ENCODE assay signal across 11 mouse cellular contexts in the genomic region with DNA sequence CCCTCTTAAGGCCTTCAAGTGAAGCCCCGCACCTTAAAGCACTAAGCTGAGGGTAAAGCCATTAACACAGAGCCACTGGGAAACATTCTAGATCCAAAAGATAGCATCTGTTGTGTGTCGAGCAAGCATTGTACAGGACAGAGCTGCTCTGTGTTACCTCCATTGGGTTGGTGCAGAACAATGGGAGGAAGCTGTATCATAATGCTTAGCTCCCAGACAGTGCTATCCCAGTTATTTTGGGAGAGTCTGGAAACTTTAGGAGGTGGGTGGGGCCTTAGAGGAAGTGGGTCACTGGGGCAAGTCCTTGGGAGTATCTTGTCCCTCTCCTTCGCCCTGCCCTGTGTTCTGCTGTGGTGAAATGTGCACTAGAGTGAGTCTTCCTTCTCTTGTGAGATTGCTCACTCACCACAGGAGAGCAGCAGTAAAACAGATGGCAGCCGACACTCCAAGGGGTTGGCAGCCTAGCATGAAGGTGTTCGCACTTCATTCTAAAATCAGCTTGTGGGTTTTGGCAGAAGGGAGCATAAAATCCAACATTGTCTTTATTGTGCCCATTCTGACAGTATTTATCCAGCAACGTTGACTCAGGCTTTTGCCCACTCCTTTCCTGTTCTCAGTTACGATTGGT. TPM values are rescaled to one million over a fixed set of nuclear protein-coding genes. Genes with fewer than 3 reads are reported as not detected.
DNase-seq lines count a peak whose midpoint lies in the region; ATAC-seq and TF ChIP-seq lines count a peak whose summit lies in the region.
"Had no signal": no experiment of that assay in that cellular context is flagged by ENCODE, and none has a peak within 500 bp of the region (broad histone marks: within the 10 kb centered on the region; RNA-seq: fewer than 3 reads in every experiment).

No protein-coding gene starts in this region.

- no peaks in the 10 kb centered on the region for H3K9me3 ChIP-seq in forebrain, embryonic 14.5 days (replicated peaks; ENCODE audit: control insufficient read depth, low read length)
- no peaks in the 10 kb centered on the region for H3K9me3 ChIP-seq in forebrain, embryonic 12.5 days
- no peaks in the 10 kb centered on the region for H3K9me3 ChIP-seq in kidney, postnatal 0 days (replicated peaks; ENCODE audit: low read length)
- H3K9me3 ChIP-seq: embryonic facial prominence, embryonic 10.5 days; limb, embryonic 13.5 days had no signal

- 85% methylated on average over 7 of the region's 7 CpGs for WGBS in forebrain, embryonic 14.5 days
- WGBS in forebrain, embryonic 12.5 days, result 92% methylated on average over 7 of the region's 7 CpGs
- WGBS in kidney, postnatal 0 days, result 71% methylated on average over 7 of the region's 7 CpGs
- WGBS in kidney, adult 2 months, result 74% methylated on average over 7 of the region's 7 CpGs

- H3K36me3 ChIP-seq in forebrain, embryonic 14.5 days (ENCODE audit: control insufficient read depth, insufficient read depth, low read length), result peaks cover 26% of the 10 kb centered on the region
- H3K36me3 ChIP-seq in forebrain, embryonic 12.5 days (replicated peaks), result peaks cover 47% of the 10 kb centered on the region
- H3K36me3 ChIP-seq in kidney, postnatal 0 days (ENCODE audit: insufficient read depth, low read length), result peaks cover 35% of the 10 kb centered on the region
- H3K36me3 ChIP-seq in kidney, adult 2 months (ENCODE audit: control insufficient read depth, insufficient read depth, low read length), result no peaks in the 10 kb centered on the region

- peak; percentile 48; the same call in 1 of the 2 replicates for ATAC-seq in forebrain, embryonic 14.5 days
- ATAC-seq in forebrain, embryonic 12.5 days (ENCODE audit: low FRiP score), result no peak
- no peak for ATAC-seq in kidney, postnatal 0 days (replicated peaks; ENCODE audit: low FRiP score, low read depth)

- no peak overlapping the region for H3K4me3 ChIP-seq in forebrain, embryonic 14.5 days (ENCODE audit: low read depth, low read length)
- no peak overlapping the region for H3K4me3 ChIP-seq in forebrain, embryonic 12.5 days (replicated peaks)
- no peak overlapping the region for H3K4me3 ChIP-seq in kidney, postnatal 0 days (replicated peaks; ENCODE audit: low read depth, low read length)
- H3K4me3 ChIP-seq in kidney, adult 2 months (ENCODE audit: insufficient read depth, low read depth, low read length), result no peak overlapping the region
- H3K4me3 ChIP-seq: embryonic facial prominence, embryonic 10.5 days; limb, embryonic 13.5 days had no signal

- no peaks in the 10 kb centered on the region for H3K4me1 ChIP-seq in forebrain, embryonic 14.5 days (ENCODE audit: control insufficient read depth, insufficient read depth, low read length)
- no peaks in the 10 kb centered on the region for H3K4me1 ChIP-seq in forebrain, embryonic 12.5 days
- H3K4me1 ChIP-seq in kidney, postnatal 0 days (replicated peaks; ENCODE audit: insufficient read depth, low read length), result no peaks in the 10 kb centered on the region
- H3K4me1 ChIP-seq in kidney, adult 2 months (ENCODE audit: control insufficient read depth, insufficient read depth, low read length), result no peaks in the 10 kb centered on the region
- H3K4me1 ChIP-seq: embryonic facial prominence, embryonic 10.5 days; limb, embryonic 13.5 days had no signal

- no peak for TF ChIP-seq POLR2A in kidney, adult 2 months (IDR thresholded peaks at IDR 0.05; ENCODE audit: low read depth, low read length)

- DNase-seq in forebrain, embryonic 14.5 days (ENCODE audit: low spot score), result peak; percentile 32
- DNase-seq in kidney, postnatal 0 days (ENCODE audit: low spot score), result peak; percentile 35
- no peak for DNase-seq in kidney, adult 2 months
- peak; percentile 45 for DNase-seq in R1 (ENCODE audit: low read depth, low spot score)
- DNase-seq in cerebellum, postnatal 25 days, result peak; percentile 60 to 69
- DNase-seq in urinary bladder, postnatal 4 days (ENCODE audit: low spot score in 2 of 2), result no peak
- DNase-seq in gastrocnemius, postnatal 4 days (ENCODE audit: low spot score in 2 of 2), result no peak
- DNase-seq: kidney, postnatal 36 days had no signal

- H3K4me2 ChIP-seq in forebrain, embryonic 14.5 days (ENCODE audit: low read length), result no peak overlapping the region
- no peak overlapping the region for H3K4me2 ChIP-seq in forebrain, embryonic 12.5 days
- H3K4me2 ChIP-seq in kidney, postnatal 0 days (ENCODE audit: low read length), result no peak overlapping the region
- H3K4me2 ChIP-seq: limb, embryonic 13.5 days had no signal

- no peak overlapping the region for H3K27ac ChIP-seq in forebrain, embryonic 14.5 days (ENCODE audit: low read depth, low read length)
- no peak overlapping the region for H3K27ac ChIP-seq in forebrain, embryonic 12.5 days
- no peak overlapping the region for H3K27ac ChIP-seq in kidney, postnatal 0 days
- H3K27ac ChIP-seq in kidney, adult 2 months (ENCODE audit: insufficient read depth, low read depth, low read length), result no peak overlapping the region
- H3K27ac ChIP-seq: embryonic facial prominence, embryonic 10.5 days; limb, embryonic 13.5 days had no signal

- H3K9ac ChIP-seq in forebrain, embryonic 14.5 days (ENCODE audit: low read length), result no peak overlapping the region
- no peak overlapping the region for H3K9ac ChIP-seq in forebrain, embryonic 12.5 days
- H3K9ac ChIP-seq in kidney, postnatal 0 days (ENCODE audit: low read depth, low read length), result no peak overlapping the region
- H3K9ac ChIP-seq: limb, embryonic 13.5 days had no signal

- TF ChIP-seq CTCF in kidney, postnatal 0 days (IDR thresholded peaks at IDR 0.05; ENCODE audit: low read depth), result no peak
- no peak for TF ChIP-seq CTCF in kidney, adult 2 months (conservative IDR thresholded peaks at IDR 0.05; ENCODE audit: insufficient read depth, insufficient read length, low read depth, low read length)

- H3K27me3 ChIP-seq in forebrain, embryonic 14.5 days (replicated peaks; ENCODE audit: control insufficient read depth, insufficient read depth, low read length), result no peaks in the 10 kb centered on the region
- H3K27me3 ChIP-seq in forebrain, embryonic 12.5 days, result no peaks in the 10 kb centered on the region
- H3K27me3 ChIP-seq in kidney, postnatal 0 days (ENCODE audit: insufficient read depth, low read length), result no peaks in the 10 kb centered on the region
- no peaks in the 10 kb centered on the region for H3K27me3 ChIP-seq in kidney, adult 2 months (replicated peaks; ENCODE audit: control insufficient read depth, insufficient read depth, low read length)
- H3K27me3 ChIP-seq: limb, embryonic 13.5 days had no signal

RNA-seq across cellular contexts. Expression of gene Bora, which starts 13.1 kb away (rescaled TPM):
- 19.4 and 21.1 TPM in 2 replicates for polyA plus RNA-seq in forebrain, embryonic 14.5 days (2014; fragmentation: Nextera tagmentation; extraction: Ambion mirVana)
- polyA plus RNA-seq in forebrain, embryonic 12.5 days (2016; fragmentation: Nextera tagmentation; extraction: Ambion mirVana), result 68.0 and 77.7 TPM in 2 replicates
- polyA plus RNA-seq in kidney, postnatal 0 days (2015; fragmentation: Nextera tagmentation; extraction: Ambion mirVana), result 26.4 and 28.8 TPM in 2 replicates
- polyA plus RNA-seq in kidney, adult 2 months (2012; rRNA removed), result 0.73 and 0.77 TPM in 2 replicates
- total RNA-seq in gastrocnemius, postnatal 4 days (2021), result 1 to 10 TPM; 8.0 to 8.9 TPM

RNA-seq across cellular contexts. Expression of gene Mzt1, which starts 13.1 kb away (rescaled TPM):
- 68.4 and 76.9 TPM in 2 replicates for polyA plus RNA-seq in forebrain, embryonic 14.5 days (2014; fragmentation: Nextera tagmentation; extraction: Ambion mirVana)
- polyA plus RNA-seq in forebrain, embryonic 12.5 days (2016; fragmentation: Nextera tagmentation; extraction: Ambion mirVana), result 142 and 143 TPM in 2 replicates
- 89.9 and 94.8 TPM in 2 replicates for polyA plus RNA-seq in kidney, postnatal 0 days (2015; fragmentation: Nextera tagmentation; extraction: Ambion mirVana)
- 12.3 and 16.5 TPM in 2 replicates for polyA plus RNA-seq in kidney, adult 2 months (2012; rRNA removed)
- 10 to 100 TPM; 29.9 to 31.3 TPM for total RNA-seq in gastrocnemius, postnatal 4 days (2021)

RNA-seq across cellular contexts. Expression of gene Pibf1, which starts 40.2 kb away (rescaled TPM):
- polyA plus RNA-seq in forebrain, embryonic 14.5 days (2014; fragmentation: Nextera tagmentation; extraction: Ambion mirVana), result 20.2 and 21.1 TPM in 2 replicates
- 24.1 and 24.7 TPM in 2 replicates for polyA plus RNA-seq in forebrain, embryonic 12.5 days (2016; fragmentation: Nextera tagmentation; extraction: Ambion mirVana)
- 12.7 and 15.1 TPM in 2 replicates for polyA plus RNA-seq in kidney, postnatal 0 days (2015; fragmentation: Nextera tagmentation; extraction: Ambion mirVana)
- 1.3 and 1.6 TPM in 2 replicates for polyA plus RNA-seq in kidney, adult 2 months (2012; rRNA removed)
- total RNA-seq in gastrocnemius, postnatal 4 days (2021), result 10 to 100 TPM; 13.6 to 15.1 TPM

RNA-seq across cellular contexts. Expression of gene Dis3, which starts 40.5 kb away (rescaled TPM):
- polyA plus RNA-seq in forebrain, embryonic 14.5 days (2014; fragmentation: Nextera tagmentation; extraction: Ambion mirVana), result 27.1 and 28.2 TPM in 2 replicates
- 43.9 and 47.6 TPM in 2 replicates for polyA plus RNA-seq in forebrain, embryonic 12.5 days (2016; fragmentation: Nextera tagmentation; extraction: Ambion mirVana)
- polyA plus RNA-seq in kidney, postnatal 0 days (2015; fragmentation: Nextera tagmentation; extraction: Ambion mirVana), result 18.6 and 20.2 TPM in 2 replicates
- polyA plus RNA-seq in kidney, adult 2 months (2012; rRNA removed), result 3.5 and 4.2 TPM in 2 replicates
- total RNA-seq in gastrocnemius, postnatal 4 days (2021), result 10 to 100 TPM; 25.8 to 26.4 TPM

Comparison
In these comparisons a context has a peak if more than half of its experiments do, and no peak if none do; other contexts are left out.
1. DNase-seq: peak in forebrain, embryonic 14.5 days (single experiment), kidney, postnatal 0 days (single experiment), R1 (single experiment) and cerebellum, postnatal 25 days (2 of 2); none in kidney, adult 2 months (single experiment), urinary bladder, postnatal 4 days (0 of 2) and gastrocnemius, postnatal 4 days (0 of 2).
2. RNA of gene Bora, which starts 13.1 kb away (polyA plus RNA-seq): 68.0 to 77.7 TPM in forebrain, embryonic 12.5 days, 26.4 to 28.8 TPM in kidney, postnatal 0 days and 19.4 to 21.1 TPM in forebrain, embryonic 14.5 days; 0.73 to 0.77 TPM in kidney, adult 2 months; every median in the first group is over 10 times any median in the second.